Mouse (Mus musculus): ENCODE data around the gene Slc10a7.

The Slc10a7 gene

DNA sequence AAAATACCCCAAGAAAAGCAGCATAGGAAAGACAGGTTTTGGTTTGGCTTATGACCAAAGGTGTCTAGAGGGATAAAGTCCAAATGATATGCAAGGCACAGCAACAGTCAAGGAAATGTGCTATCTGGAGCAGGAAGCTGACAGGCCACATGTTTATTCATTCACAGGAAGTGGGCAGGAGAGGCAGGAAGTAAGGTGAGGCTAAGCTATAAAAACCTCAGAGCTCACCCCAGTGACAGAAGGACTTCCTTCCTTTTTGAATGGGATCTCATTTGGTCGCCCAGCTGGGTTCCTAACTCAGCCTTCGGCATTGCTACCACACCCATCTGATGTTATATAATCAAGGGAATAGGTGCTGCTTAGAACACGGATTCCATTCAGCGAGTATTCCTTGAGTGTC is 113.2 kb downstream of the Slc10a7 start:
- DNase-seq (ENCODE audit: inconsistent age in 2 of 2, low spot score in 1 of 2): no peak

GRCm38 (mm10) chr8:78623972-78624371 is 114.8 kb downstream of the Slc10a7 start:
- DNase-seq (ENCODE audit: inconsistent age in 2 of 2, low spot score in 1 of 2): no peak

- no peak for DNase-seq (ENCODE audit: inconsistent age in 2 of 2, low spot score in 1 of 2)
These were observed 115.7 kb downstream of the Slc10a7 start for GRCm38 (mm10) chr8:78624738-78625442.

DNA sequence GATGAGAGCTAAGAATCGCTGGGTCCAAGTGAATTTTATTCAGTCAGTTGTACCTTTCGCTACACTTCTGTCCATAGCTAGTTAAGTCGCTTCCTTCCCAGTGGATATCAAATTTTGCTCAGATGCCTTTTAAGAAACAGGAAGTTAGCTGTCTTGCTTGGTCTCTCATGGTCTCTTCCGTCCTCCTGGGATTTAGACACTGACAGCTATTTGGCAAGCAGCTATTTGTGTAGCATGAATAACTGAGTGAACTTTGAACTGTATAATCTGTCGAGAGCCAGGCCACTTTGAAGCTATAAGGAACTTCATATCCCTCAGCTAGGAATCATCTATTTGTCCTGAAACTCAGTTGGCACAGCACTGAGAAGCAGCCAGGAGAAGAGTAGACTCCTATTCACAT is 117.5 kb downstream of the Slc10a7 start:
- no peak for DNase-seq (ENCODE audit: inconsistent age in 2 of 2, low spot score in 1 of 2)

DNA sequence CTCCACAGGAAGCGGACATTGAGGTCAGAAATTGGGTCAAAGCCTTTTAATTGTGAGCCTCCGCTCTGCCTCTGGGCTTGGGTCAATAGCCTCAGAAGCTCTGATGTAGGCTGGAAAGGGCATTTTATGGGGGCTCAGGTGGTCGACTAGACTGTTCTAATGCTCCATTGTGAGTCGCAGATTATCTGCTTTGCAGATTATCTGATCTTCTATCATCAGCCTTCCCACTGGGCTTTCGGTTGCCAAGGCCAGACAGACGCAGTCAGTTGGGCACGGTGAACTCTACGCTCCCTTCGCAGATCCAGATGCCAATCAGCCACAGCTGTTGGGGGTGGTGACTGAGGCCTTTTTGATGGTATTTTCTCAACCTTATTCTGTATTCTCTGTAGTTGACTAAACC is 118.6 kb downstream of the Slc10a7 start:
- no peak for DNase-seq (ENCODE audit: inconsistent age in 2 of 2, low spot score in 1 of 2)

GRCm38 (mm10) chr8:78630414-78631164 is 121.4 kb downstream of the Slc10a7 start:
- peak; percentile 36 to 51 for DNase-seq (ENCODE audit: inconsistent age in 2 of 2, low spot score in 1 of 2)

DNA sequence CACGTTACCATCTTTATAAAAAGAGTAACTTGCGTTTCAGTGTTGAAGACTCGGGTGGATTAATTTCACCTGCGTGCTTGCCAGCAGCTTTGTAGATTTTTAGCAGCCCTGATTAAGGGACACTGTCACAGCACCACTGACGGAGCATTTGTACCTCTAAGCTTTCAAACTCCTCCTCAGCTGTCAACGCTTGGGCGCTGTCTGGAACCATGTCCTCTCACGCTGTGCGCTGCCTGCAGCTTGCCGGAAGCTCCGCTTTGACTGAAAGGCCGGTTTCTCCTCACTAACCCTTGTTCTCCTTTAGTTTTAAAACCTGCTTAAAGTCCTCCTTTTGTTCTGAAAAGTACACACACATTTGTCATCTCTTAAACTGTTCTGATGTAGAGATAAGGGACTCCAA is 123.9 kb downstream of the Slc10a7 start:
- no peak for DNase-seq (ENCODE audit: inconsistent age in 2 of 2, low spot score in 1 of 2)

DNA sequence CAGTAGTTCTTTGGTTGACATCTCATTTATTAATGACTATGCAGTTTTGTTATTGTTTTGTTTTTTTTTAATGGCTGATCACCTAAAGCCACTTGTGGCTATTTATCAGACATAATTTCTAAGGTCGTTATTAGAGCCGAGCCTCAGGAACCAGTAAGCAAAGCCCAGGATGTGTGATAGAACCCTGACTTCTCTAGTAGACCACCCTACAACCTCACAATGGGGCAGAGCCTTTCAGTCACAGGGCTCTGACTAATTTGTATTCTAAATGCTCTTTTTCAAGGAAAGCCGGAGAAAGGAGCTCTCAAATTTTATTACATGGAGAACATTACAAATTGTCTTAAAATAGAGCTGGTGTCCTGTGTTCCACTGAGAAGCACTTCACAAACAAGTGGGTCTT is 124.9 kb downstream of the Slc10a7 start:
- DNase-seq (ENCODE audit: inconsistent age in 2 of 2, low spot score in 1 of 2): no peak

DNA sequence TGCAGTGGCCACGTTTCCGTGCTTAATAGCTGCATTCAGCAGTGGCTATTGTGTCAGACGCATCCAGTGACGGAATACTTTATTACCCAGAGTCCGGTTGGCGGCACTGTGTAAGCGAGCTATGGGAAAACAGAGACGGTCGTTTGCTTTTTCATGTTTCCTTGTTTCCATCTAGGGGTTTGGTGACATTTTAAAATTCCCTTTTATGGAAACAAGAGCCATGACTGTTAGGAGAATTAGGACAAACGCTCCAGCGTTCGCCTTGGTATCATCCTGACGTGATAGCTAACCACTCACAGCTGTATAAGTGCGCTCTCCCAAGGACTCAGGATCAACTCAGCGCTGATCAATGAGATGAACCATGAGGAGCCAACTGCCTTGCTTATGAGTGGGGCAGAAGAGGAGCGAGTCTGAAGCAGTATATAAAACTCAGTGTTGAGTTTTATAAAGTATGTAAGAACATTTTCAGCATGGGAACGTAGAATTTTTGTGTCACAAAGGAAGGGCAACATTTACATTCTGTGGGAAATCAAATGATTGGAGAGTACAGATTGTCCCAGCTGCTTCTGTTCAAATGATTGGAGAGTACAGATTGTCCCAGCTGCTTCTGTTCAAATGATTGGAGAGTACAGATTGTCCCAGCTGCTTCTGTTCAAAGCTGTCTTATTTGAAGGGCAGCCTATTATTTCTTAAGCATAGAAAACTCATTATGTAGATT is 125.5 kb downstream of the Slc10a7 start:
- DNase-seq (ENCODE audit: inconsistent age in 2 of 2, low spot score in 1 of 2): no peak

- DNase-seq (ENCODE audit: inconsistent age in 2 of 2, low spot score in 1 of 2): no peak
These were observed 126.2 kb downstream of the Slc10a7 start for GRCm38 (mm10) chr8:78635241-78635771.

GRCm38 (mm10) chr8:78641919-78642318 is 132.8 kb downstream of the Slc10a7 start:
- no peak for DNase-seq (ENCODE audit: inconsistent age in 2 of 2, low spot score in 1 of 2)

- no peak for DNase-seq (ENCODE audit: inconsistent age in 2 of 2, low spot score in 1 of 2)
These were observed 133.2 kb downstream of the Slc10a7 start for GRCm38 (mm10) chr8:78642376-78642775.

DNA sequence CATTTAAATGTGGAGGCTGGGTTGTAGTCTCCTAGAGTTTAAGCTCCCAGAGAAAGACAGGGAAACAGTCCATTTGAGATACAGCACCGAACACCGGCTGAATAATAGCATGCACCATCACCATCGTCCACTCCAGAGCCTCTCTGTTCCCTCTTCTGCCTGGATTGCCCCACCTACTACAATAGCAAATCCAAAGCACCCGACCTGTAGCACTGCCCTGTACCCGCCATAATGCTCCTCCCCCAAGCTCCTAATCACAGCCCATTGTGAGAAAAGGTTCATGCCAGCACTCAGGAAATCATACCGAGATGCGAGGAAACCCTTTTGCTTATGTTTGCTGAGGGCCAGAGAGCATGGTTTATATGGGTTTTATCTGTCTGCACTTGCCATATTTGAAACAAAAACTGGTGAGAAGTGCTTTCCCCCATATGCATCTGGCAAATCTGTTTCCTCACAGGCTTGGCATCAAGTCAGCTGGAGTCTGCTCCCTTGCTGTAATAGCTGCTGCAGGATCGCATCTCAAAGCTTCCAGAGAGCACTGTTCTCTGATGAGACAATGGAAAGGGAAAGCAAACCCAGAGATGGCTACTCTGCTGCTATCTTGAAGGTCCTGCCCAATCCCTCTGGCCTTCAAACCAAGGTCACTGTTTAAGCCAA is 138.0 kb downstream of the Slc10a7 start:
- peak; percentile 18 to 47 for DNase-seq (ENCODE audit: inconsistent age in 2 of 2, low spot score in 1 of 2)

DNA sequence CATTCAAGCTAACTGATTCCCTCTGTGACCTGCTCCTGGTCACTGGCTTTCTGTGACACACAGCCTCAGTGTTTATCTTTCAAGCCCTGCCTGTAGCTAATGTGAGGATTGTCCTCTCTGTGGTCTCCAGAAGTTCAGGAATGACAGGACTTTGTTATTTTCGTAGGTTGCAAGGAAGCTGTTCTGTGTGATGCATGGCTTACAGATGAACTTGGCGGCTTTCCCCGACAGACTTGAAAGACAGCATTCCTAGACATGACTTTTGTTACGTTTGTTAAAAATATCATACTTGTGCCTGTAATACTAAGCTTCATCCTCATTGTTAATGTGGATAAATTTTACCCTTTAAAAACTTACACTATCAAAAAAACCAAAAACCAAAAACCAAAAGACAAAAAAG is 138.7 kb downstream of the Slc10a7 start:
- no peak for DNase-seq (ENCODE audit: inconsistent age in 2 of 2, low spot score in 1 of 2)

DNA sequence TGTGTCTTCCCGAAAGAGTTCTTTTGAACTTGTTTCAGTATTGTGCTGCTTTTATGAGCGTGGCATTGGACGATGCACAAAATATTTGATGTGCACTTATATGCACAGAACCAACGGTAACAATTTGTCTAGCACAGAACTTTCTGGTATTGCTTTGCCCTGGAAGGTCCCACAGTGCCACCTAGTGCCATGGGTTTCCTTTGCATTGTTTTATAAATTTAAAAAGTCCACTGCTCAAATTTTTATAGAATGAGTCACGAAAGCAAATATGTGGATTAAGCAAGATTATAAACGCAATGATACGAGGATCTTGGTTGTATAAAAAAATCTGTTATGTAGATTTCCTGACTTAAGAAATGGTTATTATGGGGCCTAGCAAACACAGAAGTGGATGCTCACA is 139.8 kb downstream of the Slc10a7 start:
- DNase-seq (ENCODE audit: inconsistent age in 2 of 2, low spot score in 1 of 2): peak; percentile 76 to 94

- no peak for DNase-seq (ENCODE audit: inconsistent age in 2 of 2, low spot score in 1 of 2)
These were observed 142.5 kb downstream of the Slc10a7 start for GRCm38 (mm10) chr8:78651670-78652069.

DNA sequence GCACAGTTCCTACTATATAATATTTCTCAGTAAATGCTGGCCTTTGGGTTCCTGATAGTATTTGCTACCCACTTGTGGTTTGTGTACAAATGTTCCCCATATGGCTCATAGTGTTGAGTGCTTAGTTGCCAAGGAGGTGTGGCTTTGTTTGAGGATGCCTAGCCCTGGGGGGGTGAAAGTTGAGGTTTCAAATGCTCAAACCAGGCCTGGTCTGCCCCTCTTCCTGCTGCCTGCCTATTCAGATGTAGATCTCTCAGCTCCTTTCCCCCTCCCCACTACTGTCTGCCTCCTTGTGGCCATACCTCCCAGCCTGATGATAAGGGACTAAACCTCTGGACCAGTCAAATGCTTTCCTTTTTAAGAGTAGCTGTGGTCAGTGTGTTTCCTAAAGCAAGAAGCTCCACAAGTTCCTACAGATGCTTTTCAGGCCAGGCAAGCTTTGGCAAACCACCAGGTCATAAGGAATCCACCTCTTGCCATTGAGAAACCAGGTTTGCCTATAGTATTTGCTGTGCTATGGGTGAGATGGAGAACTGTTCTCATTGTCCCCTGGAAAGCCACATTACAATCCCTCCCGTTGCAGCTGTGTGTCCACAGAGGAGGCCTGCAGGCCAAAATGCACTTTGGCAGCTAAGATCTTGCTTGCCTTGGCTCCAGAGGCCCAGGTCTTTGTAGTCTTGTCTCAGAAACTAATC is 146.4 kb downstream of the Slc10a7 start:
- DNase-seq (ENCODE audit: inconsistent age in 2 of 2, low spot score in 1 of 2): no peak

DNA sequence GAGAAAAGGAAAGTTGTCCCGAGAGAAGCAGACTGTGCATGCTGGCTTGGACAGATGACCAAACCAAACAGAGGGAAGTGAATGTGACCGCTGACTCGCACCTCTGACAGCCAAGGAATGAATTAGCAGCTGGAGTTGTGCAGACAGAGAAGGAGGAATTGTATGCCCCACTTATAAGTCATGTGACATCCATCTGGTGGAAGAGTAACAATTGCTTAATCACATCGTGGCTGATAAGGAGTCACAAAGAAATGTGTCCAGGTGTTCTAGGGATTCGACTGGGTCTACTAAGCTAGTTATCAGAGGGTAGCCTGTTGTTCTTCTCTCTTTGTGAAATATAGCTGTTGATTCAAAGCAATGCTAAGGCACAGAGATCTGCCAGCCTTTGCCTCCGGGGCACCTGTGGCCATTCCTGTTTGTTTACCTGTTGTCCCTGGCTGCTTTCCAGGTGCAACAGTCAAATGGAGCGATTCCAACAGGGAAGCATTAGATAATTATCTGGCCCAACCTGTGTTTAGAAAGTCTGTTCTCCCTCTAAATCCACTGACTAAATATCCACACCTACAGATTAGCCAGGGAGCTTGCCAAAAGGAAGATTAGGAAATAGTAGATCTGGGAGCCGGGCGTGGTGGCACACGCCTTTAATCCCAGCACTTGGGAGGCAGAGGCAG is 147.7 kb downstream of the Slc10a7 start:
- DNase-seq (ENCODE audit: inconsistent age in 2 of 2, low spot score in 1 of 2): no peak

- DNase-seq (ENCODE audit: inconsistent age in 2 of 2, low spot score in 1 of 2): no peak
These were observed 149.0 kb downstream of the Slc10a7 start for GRCm38 (mm10) chr8:78658172-78658571.

DNA sequence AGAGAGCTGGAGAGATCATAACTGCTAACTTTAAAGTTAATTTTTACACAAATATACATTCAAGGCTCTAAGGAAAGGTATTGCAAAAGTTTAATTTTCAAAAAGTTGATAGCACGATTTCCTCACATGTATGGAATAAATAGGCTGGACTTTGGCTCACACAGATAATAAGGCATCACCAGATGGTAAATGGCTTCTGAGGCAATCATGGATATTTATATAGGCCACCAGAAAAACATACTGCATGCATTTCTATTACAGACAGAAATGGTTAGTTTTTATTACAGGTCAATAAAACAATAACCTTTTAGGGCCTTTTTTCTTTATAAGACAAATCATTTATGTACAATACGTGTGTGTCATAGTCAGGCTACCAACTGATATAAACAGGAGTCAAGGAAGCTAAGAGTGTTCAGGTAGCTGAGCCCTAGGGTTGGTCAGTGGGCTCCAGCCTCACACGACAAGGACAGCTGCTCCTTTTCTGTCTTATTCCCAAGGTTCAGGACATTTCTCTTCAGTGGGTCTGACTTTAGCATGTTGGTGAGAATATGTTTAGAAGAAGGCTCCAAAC is 150.6 kb downstream of the Slc10a7 start:
- DNase-seq (ENCODE audit: inconsistent age in 2 of 2, low spot score in 1 of 2): no peak

Data from adrenal gland, adult (tissue).